Mouse (Mus musculus) stomach, embryonic 14.5 days (tissue): ENCODE data around the gene Tceal5. TPM values are rescaled to one million over a fixed set of nuclear protein-coding genes. Genes with fewer than 3 reads are reported as not detected.

Source experiments
- ATAC-seq: fragments of 200-750 bp; cut with Nextera tagmentation; 2 replicates; pipeline ENCODE4 v1.8.0; 2017; ENCODE audit warnings: low read depth, moderate TSS enrichment; ENCODE audit not compliant: insufficient number of reproducible peaks, insufficient read depth, low FRiP score
- H3K27ac ChIP-seq: fragments of 300-500 bp; sonication (generic); 2 replicates; pipeline ENCODE4 v1.5.1; 2014; ENCODE audit warnings: mild to moderate bottlenecking, low read length, moderate library complexity, mixed read lengths
- H3K27me3 ChIP-seq: fragments of 300-500 bp; sonication (generic); 2 replicates; pipeline ENCODE4 v1.6.1; 2014; ENCODE audit warnings: low read length, control low read depth, mixed read lengths; ENCODE audit not compliant: control insufficient read depth, insufficient read depth
- H3K36me3 ChIP-seq: fragments of 300-500 bp; sonication (generic); 2 replicates; pipeline ENCODE4 v1.6.1; 2014; ENCODE audit warnings: mild to moderate bottlenecking, control low read depth, low read length, moderate library complexity, mixed read lengths; ENCODE audit not compliant: control insufficient read depth, insufficient read depth
- H3K4me1 ChIP-seq: fragments of 300-500 bp; sonication (generic); 2 replicates; pipeline ENCODE4 v1.6.1; 2014; ENCODE audit warnings: low read length, control low read depth, mixed read lengths; ENCODE audit not compliant: control insufficient read depth, insufficient read depth
- H3K4me2 ChIP-seq: fragments of 300-500 bp; sonication (generic); replicated peaks from 2 replicates; pipeline ENCODE4 v1.6.1; 2014; ENCODE audit warnings: low read depth, low read length, control low read depth
- H3K4me3 ChIP-seq: fragments of 300-500 bp; sonication (generic); 2 replicates; pipeline ENCODE4 v1.5.1; 2014; ENCODE audit warnings: low read depth, low read length, control low read depth
- H3K9ac ChIP-seq: fragments of 300-500 bp; sonication (generic); replicated peaks from 2 replicates; pipeline ENCODE4 v1.6.1; 2014; ENCODE audit warnings: low read depth, mild to moderate bottlenecking, control low read depth, low read length, moderate library complexity, mixed read lengths
- H3K9me3 ChIP-seq: fragments of 300-500 bp; sonication (generic); 2 replicates; pipeline ENCODE4 v1.6.1; 2016; ENCODE audit warnings: low read depth, low read length, control low read depth; ENCODE audit not compliant: control insufficient read depth
- WGBS: fragments of 180-500 bp; shearing (Covaris S2); extraction: QIAGEN DNeasy Blood & Tissue Kit; methylation state at CpG from one replicate; pipeline ENCODE4 v1.1.7; 2014; 5-methylcytosine and 5-hydroxymethylcytosine counted together
- polyA plus RNA-seq: library from polyadenylated mRNA; unstranded; fragments of >200 nt; fragmentation: Nextera tagmentation; extraction: Ambion mirVana; gene quantifications from 2 replicates; pipeline ENCODE4 v1.2.1, GENCODE M21; 2014

The Tceal5 gene
- 1.6 and 2.0 TPM in 2 replicates for polyA plus RNA-seq

DNA sequence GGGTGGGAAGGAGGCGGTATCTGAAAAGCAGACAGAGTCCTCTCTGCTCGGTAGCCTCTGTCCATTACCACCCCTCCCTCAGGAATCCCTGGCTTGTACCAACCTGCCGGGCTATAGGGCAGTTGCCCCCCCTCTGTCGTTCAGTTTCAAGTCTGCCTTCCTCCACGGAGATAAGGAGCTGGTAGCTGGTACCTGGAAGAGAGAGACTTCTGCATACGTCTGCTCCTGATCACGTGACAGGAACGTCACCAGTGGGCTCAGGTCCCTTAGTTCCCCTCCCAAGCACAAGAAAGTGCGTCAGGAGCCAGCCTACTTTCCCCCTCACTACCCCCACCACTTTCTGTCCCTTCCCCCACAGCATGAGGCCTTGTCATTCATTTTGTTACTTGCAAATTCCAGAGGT lies at the start of gene Tceal5:
Tceal5 (minus strand) TSS at position 213 of the 403 bp plus-strand sequence.
- H3K9me3 ChIP-seq: no peaks in the 10 kb centered on the region
- 18% methylated on average over 9 of the region's 9 CpGs for WGBS
- peak within 1 kb of the TSS; percentile 44 for H3K4me2 ChIP-seq
- H3K27ac ChIP-seq: no peak within 1 kb of the TSS
- H3K9ac ChIP-seq: no peak within 1 kb of the TSS
- peak within 1 kb of the TSS; percentile 31 for H3K4me3 ChIP-seq
- no peaks in the 10 kb centered on the region for H3K36me3 ChIP-seq
- peak; percentile 49; the same call in 1 of the 2 replicates for ATAC-seq
- H3K4me1 ChIP-seq: no peaks in the 10 kb centered on the region
- no peaks in the 10 kb centered on the region for H3K27me3 ChIP-seq

DNA sequence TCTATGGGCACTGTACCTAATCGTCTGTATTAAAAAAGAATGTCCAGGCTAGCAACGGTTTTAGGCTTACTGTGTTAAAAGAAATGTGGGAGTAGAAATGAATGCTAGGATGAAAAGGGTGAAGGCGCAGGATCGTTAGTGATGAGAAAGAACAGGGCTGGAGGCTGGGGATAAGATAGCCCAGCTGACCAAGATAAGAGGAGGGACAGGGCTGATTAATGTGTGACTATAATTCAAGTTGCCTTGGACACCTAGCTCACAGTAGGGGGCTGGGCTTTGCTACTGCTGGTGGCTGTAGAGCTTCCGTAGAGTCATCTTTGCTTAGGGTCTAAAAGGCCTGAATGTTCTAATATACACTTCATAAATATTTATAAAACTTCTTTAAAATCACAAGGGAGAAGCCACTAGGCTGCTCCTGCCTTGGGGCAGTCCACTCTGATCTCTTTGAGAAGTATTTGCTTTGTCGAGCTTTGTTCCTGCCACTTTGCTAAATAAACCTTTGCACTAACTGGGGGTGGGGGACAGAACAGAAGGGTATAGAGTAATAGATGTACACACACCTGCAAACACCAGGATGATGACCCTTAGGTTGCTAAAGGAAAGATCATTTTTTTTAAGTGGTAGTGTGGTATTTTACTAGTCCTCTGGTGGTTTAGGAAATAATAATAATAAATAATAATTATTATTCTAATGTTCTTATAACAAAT lies 48.5 kb upstream of the Tceal5 start:
- WGBS: 36% methylated on average over 6 of the region's 6 CpGs
- Histone ChIP-seq H3K27me3 (no peaks in the 10 kb centered on the region), H3K9ac (no peak overlapping the region)

GRCm38 (mm10) chrX:136249671-136250070 lies 46.0 kb upstream of the Tceal5 start:
- H3K27me3 ChIP-seq: no peaks in the 10 kb centered on the region
- no peaks in the 10 kb centered on the region for H3K4me1 ChIP-seq
- ATAC-seq: no peak
- H3K36me3 ChIP-seq: no peaks in the 10 kb centered on the region; the same call in 1 of the 2 replicates
- WGBS: 48% methylated on average over 7 of the region's 7 CpGs
- no peak overlapping the region for H3K4me2 ChIP-seq
- H3K27ac ChIP-seq: no peak overlapping the region
- no peaks in the 10 kb centered on the region for H3K9me3 ChIP-seq
- H3K9ac ChIP-seq: no peak overlapping the region
- H3K4me3 ChIP-seq: no peak overlapping the region

More for the DNA sequence above, 48.5 kb upstream of the Tceal5 start:
- H3K4me1 ChIP-seq: no peaks in the 10 kb centered on the region
- no peak overlapping the region for H3K4me2 ChIP-seq
- H3K27ac ChIP-seq: no peak overlapping the region
- ATAC-seq: no peak
- H3K9me3 ChIP-seq: no peaks in the 10 kb centered on the region
- H3K4me3 ChIP-seq: no peak overlapping the region
- no peaks in the 10 kb centered on the region; the same call in 1 of the 2 replicates for H3K36me3 ChIP-seq

DNA sequence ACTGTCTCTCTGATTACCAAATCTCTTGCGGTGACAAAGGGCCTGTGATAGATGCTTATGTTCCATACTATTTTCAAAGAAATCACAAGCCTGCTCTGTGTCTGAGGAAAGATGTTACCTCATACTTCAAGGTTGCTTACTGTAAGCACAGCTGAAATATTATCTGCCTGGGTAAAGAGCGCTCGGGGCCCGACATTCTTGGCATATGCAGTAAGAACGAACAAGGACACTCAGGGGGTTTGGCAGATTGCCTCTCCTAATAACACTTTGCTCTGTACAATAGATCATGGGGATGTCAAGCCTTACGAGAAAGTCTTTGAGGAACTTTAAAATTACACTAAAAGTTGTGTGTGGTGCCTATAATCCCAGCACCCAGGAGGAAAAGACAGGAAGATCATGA lies 45.1 kb upstream of the Tceal5 start:
- Histone ChIP-seq H3K4me3 (no peak overlapping the region), H3K9me3 (no peaks in the 10 kb centered on the region), H3K36me3 (no peaks in the 10 kb centered on the region; the same call in 1 of the 2 replicates), H3K4me1 (no peaks in the 10 kb centered on the region), H3K27me3 (no peaks in the 10 kb centered on the region), H3K9ac (no peak overlapping the region), H3K27ac (no peak overlapping the region), H3K4me2 (no peak overlapping the region)
- ATAC-seq: no peak
- 42% methylated on average over 6 of the region's 6 CpGs for WGBS

DNA sequence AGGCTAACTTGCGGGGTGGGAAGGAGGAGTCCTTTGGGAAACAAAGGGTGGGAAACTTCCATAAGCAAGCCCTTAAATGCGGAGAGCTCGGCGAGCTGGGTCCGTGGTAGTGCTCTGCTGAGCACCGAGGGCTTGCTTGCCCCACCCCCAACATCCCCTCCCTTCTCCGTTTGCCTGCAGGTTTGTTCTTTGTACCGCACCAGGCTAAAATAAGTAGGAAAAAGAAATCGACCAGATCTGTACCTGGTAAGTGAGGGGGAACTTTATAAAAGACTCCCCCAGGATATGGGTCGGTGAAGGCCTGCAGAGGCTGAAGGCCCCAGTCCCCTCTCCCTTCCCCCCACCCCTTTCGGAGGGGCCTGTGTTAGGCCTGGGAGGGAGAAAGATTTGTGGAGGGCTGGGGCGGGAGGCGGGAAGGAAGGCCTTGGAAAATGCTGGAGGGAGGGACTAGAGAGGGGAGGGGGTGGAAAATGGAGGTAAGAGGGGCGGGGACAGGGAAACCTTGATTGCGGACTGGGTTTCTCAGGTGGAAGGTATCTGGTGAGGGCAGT lies 41.9 kb upstream of the Tceal5 start:
- Histone ChIP-seq H3K9me3 (no peaks in the 10 kb centered on the region), H3K4me1 (no peaks in the 10 kb centered on the region), H3K4me2 (peak overlapping the region; percentile 37), H3K27ac (peak overlapping the region; percentile 69), H3K4me3 (peak overlapping the region; percentile 47), H3K27me3 (no peaks in the 10 kb centered on the region), H3K9ac (peak overlapping the region; percentile 64), H3K36me3 (no peaks in the 10 kb centered on the region; the same call in 1 of the 2 replicates)
- 17% methylated on average over 15 of the region's 15 CpGs for WGBS
- peak; percentile 78 for ATAC-seq

GRCm38 (mm10) chrX:136244574-136245229 lies 41.0 kb upstream of the Tceal5 start, which contains the start of gene Tceal9:
Tceal9 (plus strand) TSS chrX:136245079.
- Histone ChIP-seq H3K4me2 (peak within 1 kb of the TSS; percentile 37), H3K27me3 (no peaks in the 10 kb centered on the region), H3K4me1 (no peaks in the 10 kb centered on the region), H3K4me3 (peak within 1 kb of the TSS; percentile 47), H3K9me3 (no peaks in the 10 kb centered on the region), H3K27ac (peak within 1 kb of the TSS; percentile 69), H3K9ac (peak within 1 kb of the TSS; percentile 64), H3K36me3 (no peaks in the 10 kb centered on the region; the same call in 1 of the 2 replicates)
- peak; percentile 93 for ATAC-seq
- 23% methylated on average over 20 of the region's 20 CpGs for WGBS

DNA sequence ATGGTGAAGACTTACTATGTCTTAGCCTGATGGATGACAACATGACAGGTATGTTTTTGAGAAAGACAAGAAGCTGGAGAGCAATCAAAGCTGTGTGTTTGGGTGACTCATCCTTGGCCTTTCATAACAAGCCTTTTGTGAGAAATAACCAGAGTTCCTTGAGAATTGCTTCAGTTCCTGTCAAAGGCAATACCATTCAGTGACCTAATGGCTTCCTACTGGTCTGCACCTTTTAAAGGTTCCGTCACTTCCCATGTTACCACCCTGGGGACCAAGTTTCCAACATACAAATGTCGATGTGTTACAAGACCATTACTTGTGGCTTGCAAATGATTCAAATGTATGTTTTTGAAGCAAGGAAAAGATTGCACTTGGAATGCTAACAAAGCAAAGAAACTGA lies 39.5 kb upstream of the Tceal5 start:
- Histone ChIP-seq H3K4me1 (no peaks in the 10 kb centered on the region), H3K4me3 (no peak overlapping the region), H3K9me3 (no peaks in the 10 kb centered on the region), H3K4me2 (no peak overlapping the region), H3K9ac (no peak overlapping the region), H3K36me3 (no peaks in the 10 kb centered on the region; the same call in 1 of the 2 replicates), H3K27ac (no peak overlapping the region), H3K27me3 (no peaks in the 10 kb centered on the region)
- no peak for ATAC-seq
- WGBS: 80% methylated on average over 2 of the region's 2 CpGs

DNA sequence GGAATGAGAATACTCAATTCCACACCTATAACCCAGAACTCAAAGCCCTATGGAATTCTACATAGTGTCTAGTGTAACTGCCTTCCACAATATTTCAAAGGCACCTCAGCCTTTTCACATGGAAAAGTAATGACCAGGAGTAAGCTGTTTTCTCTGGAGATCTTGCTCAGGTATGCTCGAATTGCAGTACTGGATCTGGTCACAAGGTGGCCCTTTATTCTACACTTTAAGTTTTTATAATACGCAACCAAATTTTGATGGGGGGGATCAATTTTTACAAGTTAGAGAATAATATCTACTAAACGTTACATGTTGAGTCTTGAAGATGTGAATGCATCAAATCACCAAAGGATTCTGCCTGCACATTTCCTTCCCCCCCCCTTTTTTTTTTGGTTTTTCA lies 34.4 kb upstream of the Tceal5 start:
- ATAC-seq: no peak
- H3K4me1 ChIP-seq: no peaks in the 10 kb centered on the region
- WGBS: 56% methylated on average over 3 of the region's 3 CpGs
- H3K4me3 ChIP-seq: no peak overlapping the region
- H3K4me2 ChIP-seq: no peak overlapping the region
- no peaks in the 10 kb centered on the region for H3K27me3 ChIP-seq
- H3K9ac ChIP-seq: no peak overlapping the region
- no peak overlapping the region for H3K27ac ChIP-seq
- no peaks in the 10 kb centered on the region for H3K36me3 ChIP-seq
- H3K9me3 ChIP-seq: no peaks in the 10 kb centered on the region
